Mouse (Mus musculus): ENCODE measurements around the gene Tuba3a. TPM values are rescaled to one million over a fixed set of nuclear protein-coding genes. Genes with fewer than 3 reads are reported as not detected.
"Not testable (repeated sequence)": the region's sequence is repeated elsewhere in the genome, so short reads cannot be mapped to it uniquely, and the experiment has no call there.

The Tuba3a gene
- polyA plus RNA-seq, 1 experiment from 2014 or later: 0.10 TPM

DNA sequence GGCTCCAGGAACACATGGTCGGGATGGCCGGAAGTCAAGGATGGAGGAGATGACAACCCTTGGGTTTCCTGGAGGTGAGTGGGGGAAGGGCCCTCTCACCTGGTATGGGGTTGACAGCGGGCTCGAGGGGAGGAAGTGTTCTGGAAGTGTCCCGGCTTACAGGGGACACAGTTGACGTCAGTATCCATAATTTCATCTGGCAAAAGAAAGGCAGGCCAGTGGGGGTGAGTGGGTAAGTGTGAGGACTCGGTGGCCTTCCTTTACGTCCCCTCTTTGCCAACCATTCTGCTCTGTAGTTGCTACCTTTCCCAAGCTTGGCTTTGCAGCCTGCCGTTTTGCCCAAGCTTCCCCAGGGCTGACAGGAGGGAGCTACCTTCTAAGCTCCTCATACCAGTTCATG lies 26.3 kb upstream of the Tuba3a start:
- Histone ChIP-seq H3K9me3 (ENCODE audit: control insufficient read depth, low read length) (no peaks in the 10 kb centered on the region), H3K4me3 (ENCODE audit: low read length) (no peak overlapping the region), H3K4me2 (ENCODE audit: low read length) (peak overlapping the region; percentile 56), H3K4me1 (ENCODE audit: control insufficient read depth, insufficient read depth, low read depth, low read length) (peaks cover 14% of the 10 kb centered on the region; the same call in 1 of the 2 replicates), H3K36me3 (ENCODE audit: control insufficient read depth, insufficient read depth, low read length) (no peaks in the 10 kb centered on the region), H3K27ac (ENCODE audit: low read depth, low read length) (no peak overlapping the region), H3K9ac (ENCODE audit: low read depth, low read length) (no peak overlapping the region), H3K27me3 (replicated peaks; ENCODE audit: control insufficient read depth, insufficient read depth, low read length) (no peaks in the 10 kb centered on the region)
- no peak for ATAC-seq
- WGBS: 85% methylated on average over 9 of the region's 9 CpGs

GRCm38 (mm10) chr6:125309406-125309805 lies 23.6 kb upstream of the Tuba3a start:
- Histone ChIP-seq H3K27ac (ENCODE audit: low read depth, low read length) (no peak overlapping the region), H3K4me2 (ENCODE audit: low read length) (no peak overlapping the region), H3K27me3 (replicated peaks; ENCODE audit: control insufficient read depth, insufficient read depth, low read length) (no peaks in the 10 kb centered on the region), H3K4me3 (ENCODE audit: low read length) (no peak overlapping the region), H3K4me1 (ENCODE audit: control insufficient read depth, insufficient read depth, low read depth, low read length) (peaks cover 14% of the 10 kb centered on the region; the same call in 1 of the 2 replicates), H3K9me3 (ENCODE audit: control insufficient read depth, low read length) (no peaks in the 10 kb centered on the region), H3K9ac (ENCODE audit: low read depth, low read length) (no peak overlapping the region), H3K36me3 (ENCODE audit: control insufficient read depth, insufficient read depth, low read length) (no peaks in the 10 kb centered on the region)
- WGBS: 37% methylated on average over 5 of the region's 5 CpGs
- ATAC-seq: no peak

GRCm38 (mm10) chr6:125308921-125309320 lies 23.1 kb upstream of the Tuba3a start:
- peak; percentile 32; the same call in 1 of the 2 replicates for ATAC-seq

DNA sequence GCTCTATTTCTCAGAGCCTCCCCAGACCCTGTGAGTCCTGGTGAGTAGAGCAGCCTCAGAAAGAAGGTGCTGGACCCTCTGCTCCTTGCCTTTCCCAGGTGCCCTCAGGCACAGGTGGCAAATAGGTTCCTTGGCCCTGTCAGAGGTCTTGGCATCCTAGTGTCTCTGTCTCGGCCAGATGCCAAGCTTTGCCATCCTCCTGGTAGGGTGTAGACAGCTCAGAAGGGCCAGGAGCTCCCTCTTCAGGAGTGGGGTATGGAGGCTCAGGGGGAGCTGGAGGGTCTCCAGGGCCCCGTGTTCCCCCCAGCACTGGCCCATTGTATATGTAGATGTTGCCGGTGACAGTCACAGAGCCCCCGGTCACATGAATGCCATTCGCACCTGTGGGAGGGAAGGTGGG lies 21.2 kb upstream of the Tuba3a start:
- Histone ChIP-seq H3K36me3 (ENCODE audit: control insufficient read depth, insufficient read depth, low read length) (no peaks in the 10 kb centered on the region), H3K4me1 (ENCODE audit: control insufficient read depth, insufficient read depth, low read depth, low read length) (no peaks in the 10 kb centered on the region; the same call in 1 of the 2 replicates), H3K27me3 (replicated peaks; ENCODE audit: control insufficient read depth, insufficient read depth, low read length) (no peaks in the 10 kb centered on the region), H3K27ac (ENCODE audit: low read depth, low read length) (no peak overlapping the region), H3K4me3 (ENCODE audit: low read length) (no peak overlapping the region), H3K9me3 (ENCODE audit: control insufficient read depth, low read length) (no peaks in the 10 kb centered on the region), H3K4me2 (ENCODE audit: low read length) (no peak overlapping the region), H3K9ac (ENCODE audit: low read depth, low read length) (no peak overlapping the region)
- no peak for ATAC-seq
- 88% methylated on average over 5 of the region's 5 CpGs for WGBS

More at GRCm38 (mm10) chr6:125308921-125309320, 23.1 kb upstream of the Tuba3a start:
- Histone ChIP-seq H3K36me3 (ENCODE audit: control insufficient read depth, insufficient read depth, low read length) (no peaks in the 10 kb centered on the region), H3K9me3 (ENCODE audit: control insufficient read depth, low read length) (no peaks in the 10 kb centered on the region), H3K4me2 (ENCODE audit: low read length) (no peak overlapping the region; the same call in 1 of the 2 replicates), H3K27ac (ENCODE audit: low read depth, low read length) (no peak overlapping the region), H3K27me3 (replicated peaks; ENCODE audit: control insufficient read depth, insufficient read depth, low read length) (no peaks in the 10 kb centered on the region), H3K4me1 (ENCODE audit: control insufficient read depth, insufficient read depth, low read depth, low read length) (peaks cover 9% of the 10 kb centered on the region; the same call in 1 of the 2 replicates), H3K9ac (ENCODE audit: low read depth, low read length) (no peak overlapping the region; the same call in 1 of the 2 replicates), H3K4me3 (ENCODE audit: low read length) (no peak overlapping the region)
- WGBS: 14% methylated on average over 13 of the region's 13 CpGs

GRCm38 (mm10) chr6:125305465-125305864 lies 19.6 kb upstream of the Tuba3a start:
- H3K9ac ChIP-seq (ENCODE audit: low read depth, low read length): no peak overlapping the region
- ATAC-seq: no peak

GRCm38 (mm10) chr6:125304408-125304807 lies 18.6 kb upstream of the Tuba3a start:
- not testable (repeated sequence) for H3K36me3 ChIP-seq (ENCODE audit: control insufficient read depth, insufficient read depth, low read length); H3K9me3 ChIP-seq (ENCODE audit: control insufficient read depth, low read length); H3K27me3 ChIP-seq (replicated peaks; ENCODE audit: control insufficient read depth, insufficient read depth, low read length); H3K4me3 ChIP-seq (ENCODE audit: low read length); H3K4me2 ChIP-seq (ENCODE audit: low read length); ATAC-seq; H3K4me1 ChIP-seq (ENCODE audit: control insufficient read depth, insufficient read depth, low read depth, low read length); H3K27ac ChIP-seq (ENCODE audit: low read depth, low read length); H3K9ac ChIP-seq (ENCODE audit: low read depth, low read length)
- WGBS: 92% methylated on average over 7 of the region's 7 CpGs

More at GRCm38 (mm10) chr6:125305465-125305864, 19.6 kb upstream of the Tuba3a start:
- 88% methylated on average over 6 of the region's 6 CpGs for WGBS
- Histone ChIP-seq H3K4me3 (ENCODE audit: low read length) (no peak overlapping the region), H3K9me3 (ENCODE audit: control insufficient read depth, low read length) (no peaks in the 10 kb centered on the region), H3K27ac (ENCODE audit: low read depth, low read length) (no peak overlapping the region), H3K4me1 (ENCODE audit: control insufficient read depth, insufficient read depth, low read depth, low read length) (no peaks in the 10 kb centered on the region; the same call in 1 of the 2 replicates), H3K36me3 (ENCODE audit: control insufficient read depth, insufficient read depth, low read length) (no peaks in the 10 kb centered on the region), H3K4me2 (ENCODE audit: low read length) (no peak overlapping the region), H3K27me3 (replicated peaks; ENCODE audit: control insufficient read depth, insufficient read depth, low read length) (no peaks in the 10 kb centered on the region)

- Histone ChIP-seq H3K4me1 (ENCODE audit: control insufficient read depth, insufficient read depth, low read depth, low read length) (no peaks in the 10 kb centered on the region), H3K27ac (ENCODE audit: low read depth, low read length) (no peak overlapping the region), H3K4me2 (ENCODE audit: low read length) (no peak overlapping the region), H3K9ac (ENCODE audit: low read depth, low read length) (no peak overlapping the region), H3K36me3 (ENCODE audit: control insufficient read depth, insufficient read depth, low read length) (no peaks in the 10 kb centered on the region), H3K4me3 (ENCODE audit: low read length) (no peak overlapping the region), H3K27me3 (replicated peaks; ENCODE audit: control insufficient read depth, insufficient read depth, low read length) (no peaks in the 10 kb centered on the region), H3K9me3 (ENCODE audit: control insufficient read depth, low read length) (no peaks in the 10 kb centered on the region)
- 49% methylated on average over 4 of the region's 4 CpGs for WGBS
- peak; percentile 76; the same call in 1 of the 2 replicates for ATAC-seq
Observed at GRCm38 (mm10) chr6:125303242-125303641, 17.4 kb upstream of the Tuba3a start.

DNA sequence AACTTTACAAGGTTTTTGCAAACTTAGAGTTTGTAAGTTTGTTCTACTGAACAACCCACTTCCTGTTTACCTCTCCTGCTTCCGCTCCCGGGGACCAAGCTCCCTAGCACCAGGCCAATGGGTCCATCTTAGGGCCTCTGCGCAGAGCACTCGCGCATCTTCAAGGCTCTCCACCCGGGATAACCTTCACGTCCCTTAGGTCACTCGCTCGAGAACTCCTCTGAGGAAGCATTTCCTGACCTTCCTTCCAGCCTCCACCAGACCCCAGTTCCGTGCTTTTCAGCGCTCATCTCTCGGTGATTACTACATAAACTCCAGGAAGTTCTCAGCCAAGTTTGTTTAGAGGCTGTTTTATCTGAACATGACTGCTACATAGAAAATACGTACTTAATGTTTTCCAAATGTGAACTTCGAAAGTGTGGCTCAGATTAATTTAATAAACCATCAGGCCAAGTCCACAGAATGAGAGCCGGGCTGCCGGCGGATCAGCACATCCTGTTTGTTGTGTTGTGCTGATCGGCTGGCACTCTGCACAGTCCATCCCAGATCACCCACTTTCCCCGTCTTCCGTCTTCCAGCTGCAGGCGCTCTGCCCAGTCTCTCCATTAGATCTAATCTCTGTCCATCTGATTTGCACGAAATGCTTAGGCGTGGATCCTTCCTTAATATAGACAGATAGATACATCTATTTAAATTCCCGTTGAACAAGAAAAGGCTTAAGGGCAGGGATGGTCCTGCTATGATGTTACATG lies 16.6 kb upstream of the Tuba3a start:
- Histone ChIP-seq H3K9ac (ENCODE audit: low read depth, low read length) (no peak overlapping the region), H3K27me3 (replicated peaks; ENCODE audit: control insufficient read depth, insufficient read depth, low read length) (no peaks in the 10 kb centered on the region), H3K9me3 (ENCODE audit: control insufficient read depth, low read length) (no peaks in the 10 kb centered on the region), H3K4me3 (ENCODE audit: low read length) (no peak overlapping the region), H3K4me2 (ENCODE audit: low read length) (no peak overlapping the region), H3K4me1 (ENCODE audit: control insufficient read depth, insufficient read depth, low read depth, low read length) (no peaks in the 10 kb centered on the region), H3K36me3 (ENCODE audit: control insufficient read depth, insufficient read depth, low read length) (no peaks in the 10 kb centered on the region), H3K27ac (ENCODE audit: low read depth, low read length) (no peak overlapping the region)
- 83% methylated on average over 24 of the region's 24 CpGs for WGBS
- ATAC-seq: no peak

DNA sequence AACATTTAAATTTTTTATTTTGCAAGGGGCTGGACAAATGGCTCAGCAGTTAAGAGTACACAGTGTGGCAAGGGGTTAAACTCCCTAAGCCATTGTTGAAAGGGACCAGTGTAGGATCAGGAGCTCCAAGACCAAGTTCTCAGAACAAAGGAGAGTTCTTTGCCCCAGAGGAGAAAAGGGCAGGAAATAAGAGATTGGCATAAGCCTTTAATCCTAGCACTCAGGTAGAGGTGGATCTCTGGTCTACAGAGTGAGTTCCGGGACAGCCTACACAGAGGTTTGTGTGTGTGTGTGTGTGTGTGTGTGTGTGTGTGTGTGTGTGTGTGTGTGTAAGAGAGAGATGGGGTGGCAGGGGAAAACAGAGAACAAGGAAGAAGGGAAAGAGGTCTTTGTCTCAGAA lies 15.1 kb upstream of the Tuba3a start:
- Histone ChIP-seq H3K36me3 (ENCODE audit: control insufficient read depth, insufficient read depth, low read length) (no peaks in the 10 kb centered on the region), H3K27ac (ENCODE audit: low read depth, low read length) (no peak overlapping the region), H3K9me3 (ENCODE audit: control insufficient read depth, low read length) (no peaks in the 10 kb centered on the region), H3K27me3 (replicated peaks; ENCODE audit: control insufficient read depth, insufficient read depth, low read length) (no peaks in the 10 kb centered on the region), H3K9ac (ENCODE audit: low read depth, low read length) (no peak overlapping the region), H3K4me2 (ENCODE audit: low read length) (no peak overlapping the region), H3K4me3 (ENCODE audit: low read length) (no peak overlapping the region), H3K4me1 (ENCODE audit: control insufficient read depth, insufficient read depth, low read depth, low read length) (no peaks in the 10 kb centered on the region)
- ATAC-seq: no peak
- 87% methylated on average over 1 of the region's 1 CpGs for WGBS

All from hindbrain, embryonic 16.5 days (tissue).